Mouse (Mus musculus): ENCODE results near the gene Ulbp1. TPM values are rescaled to one million over a fixed set of nuclear protein-coding genes. Genes with fewer than 3 reads are reported as not detected.
"Not testable (repeated sequence)": the region's sequence is repeated elsewhere in the genome, so short reads cannot be mapped to it uniquely, and the experiment has no call there.

Gene Ulbp1
- total RNA-seq (2021), result 10 to 100 TPM; 23.1 to 24.1 TPM

DNA sequence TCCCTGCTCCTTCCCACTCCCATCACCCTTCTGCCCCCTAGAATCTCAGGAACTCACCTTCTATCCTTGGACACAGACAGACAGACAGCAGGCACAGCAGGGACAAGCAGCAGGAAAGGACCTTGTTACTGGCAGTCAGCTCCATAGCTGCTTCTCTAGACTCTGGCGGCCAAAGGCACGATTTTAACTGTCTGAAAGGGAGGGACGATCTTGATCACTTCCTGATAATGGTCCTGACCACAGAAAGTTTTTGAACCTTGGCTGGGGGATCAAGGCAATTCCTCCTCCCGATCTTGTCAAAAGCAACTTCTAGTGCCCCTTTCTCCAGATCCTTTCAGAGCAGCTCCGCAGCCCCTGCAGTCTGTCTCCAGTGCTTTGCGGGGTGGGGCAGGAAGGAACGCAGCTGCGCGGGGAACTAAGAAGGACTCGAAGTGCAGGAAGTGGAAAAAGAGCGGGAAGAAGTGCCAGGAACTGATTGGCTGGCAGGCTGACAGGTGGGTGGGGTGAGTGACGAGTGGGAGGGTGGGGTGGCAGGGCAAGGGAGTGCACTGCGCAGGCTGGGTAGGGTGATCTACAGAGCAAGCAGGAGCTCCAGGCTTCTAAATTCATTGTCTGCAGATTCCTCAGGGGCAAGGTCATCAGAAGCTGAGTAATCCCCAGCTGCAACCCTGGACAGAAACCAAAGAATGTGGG is at the start of gene Ulbp1:
Ulbp1 (minus strand) TSS at position 442 of the 693 bp plus-strand sequence.
- intact Hi-C loops (cut with DNase I), result no loop called here
- DNase-seq, result peak; percentile 87 to 90

DNA sequence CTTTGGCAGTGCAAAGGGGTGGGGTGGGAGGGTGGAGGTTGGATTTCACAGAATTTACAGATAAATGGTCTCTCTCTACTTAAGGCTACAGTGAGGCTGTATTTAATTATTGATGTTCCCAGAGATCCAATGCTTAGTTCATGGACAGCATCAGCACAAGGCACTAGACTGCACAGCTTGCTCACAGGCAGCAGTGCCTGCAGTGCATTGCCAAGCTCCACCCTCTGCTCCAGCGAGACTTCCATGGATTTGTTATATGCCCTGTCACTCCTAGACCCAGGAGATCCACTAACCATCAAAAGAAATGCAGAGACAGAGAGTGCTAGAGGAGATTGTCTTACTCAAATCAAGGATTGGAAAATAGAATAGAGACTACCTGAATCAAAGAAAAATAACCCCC is 24.7 kb upstream of the Ulbp1 start:
- DNase-seq; intact Hi-C loops (cut with DNase I): not testable (repeated sequence)

DNA sequence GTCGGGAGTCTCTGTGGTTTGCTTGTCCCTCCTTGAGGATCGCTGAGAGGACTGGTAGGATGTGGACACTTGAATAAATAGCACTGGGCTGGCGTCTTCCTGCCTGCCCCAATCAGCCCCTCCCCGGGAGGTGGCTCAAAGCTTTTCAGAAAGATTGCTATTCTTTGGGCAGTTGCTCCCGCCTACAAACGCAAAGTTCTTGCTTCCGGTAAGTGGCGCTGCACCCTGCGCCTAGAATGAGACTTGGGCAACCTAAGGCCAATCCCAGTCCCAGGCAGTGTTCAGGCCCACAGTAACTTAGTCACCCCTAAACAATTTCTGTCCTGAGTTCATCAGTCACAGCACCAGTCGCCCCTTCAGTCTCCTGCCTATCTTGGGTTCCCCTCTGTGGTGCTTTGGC is 18.9 kb upstream of the Ulbp1 start:
- intact Hi-C loops (cut with DNase I), result not testable (repeated sequence)
- DNase-seq, result peak in 1 of 2 experiments; percentile 15

DNA sequence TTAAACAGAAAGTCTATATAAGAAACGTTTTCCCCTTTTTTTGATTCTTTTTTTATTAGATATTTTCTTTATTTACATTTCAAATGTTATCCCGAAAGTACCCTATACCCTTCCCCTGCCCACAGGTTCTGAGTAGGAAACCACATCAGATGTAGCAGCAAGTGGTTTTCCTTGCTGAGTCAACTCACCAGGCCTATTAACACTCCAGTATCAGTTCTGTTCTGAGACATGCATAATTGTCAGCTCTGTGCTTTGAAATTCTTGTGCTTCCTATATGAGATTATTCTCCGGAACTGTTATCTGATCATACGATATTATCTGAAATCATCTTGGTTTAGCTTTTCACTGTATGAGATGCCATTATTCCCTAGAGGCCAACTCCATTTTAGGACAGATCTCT is 10.2 kb upstream of the Ulbp1 start:
- no peak for DNase-seq
- intact Hi-C loops (cut with DNase I), result no loop called here

DNA sequence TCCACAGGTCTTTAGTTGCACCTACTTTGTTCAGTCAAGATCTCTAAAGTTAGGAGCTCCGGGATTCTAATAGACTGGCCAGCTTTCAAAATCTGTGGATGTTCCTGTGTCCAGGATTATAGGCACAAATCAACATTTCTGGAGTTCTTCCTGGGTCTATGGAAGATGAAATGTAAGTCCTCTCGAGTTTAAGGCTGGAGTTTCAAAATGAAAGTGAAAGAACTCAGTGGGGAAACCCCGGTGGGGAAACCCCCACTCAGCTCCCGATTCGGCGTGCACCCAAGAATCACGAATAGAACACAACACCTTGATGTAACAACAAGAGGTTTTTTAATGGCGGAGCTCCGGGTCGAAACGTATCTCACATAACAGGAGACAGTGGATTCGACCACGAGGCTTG is 787 bp upstream of the Ulbp1 start:
- intact Hi-C loops (cut with DNase I), result not testable (repeated sequence)

DNA sequence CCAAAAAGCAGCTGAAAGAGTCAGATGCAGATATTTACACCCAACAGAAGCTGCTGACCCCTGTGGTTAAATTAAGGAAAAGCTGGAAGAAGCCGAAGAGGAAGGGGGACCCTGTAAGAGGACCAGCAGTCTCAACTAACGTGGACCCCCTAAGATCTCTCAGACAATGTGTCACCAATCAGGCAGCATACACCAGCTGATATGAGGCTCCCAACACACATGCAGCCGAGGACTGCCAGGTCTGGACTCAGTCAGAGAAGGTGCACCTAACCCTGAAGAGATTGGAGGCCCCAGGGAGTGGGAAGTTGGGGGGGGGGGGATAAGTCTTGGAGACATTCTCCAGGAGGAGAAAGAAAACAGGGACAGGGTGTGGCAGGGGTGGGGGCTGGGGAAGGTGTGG is 1.8 kb downstream of the Ulbp1 start:
- no peak for DNase-seq
- intact Hi-C loops (cut with DNase I), result no loop called here

More for the DNA sequence above, 787 bp upstream of the Ulbp1 start:
- DNase-seq, result not testable (repeated sequence)

DNA sequence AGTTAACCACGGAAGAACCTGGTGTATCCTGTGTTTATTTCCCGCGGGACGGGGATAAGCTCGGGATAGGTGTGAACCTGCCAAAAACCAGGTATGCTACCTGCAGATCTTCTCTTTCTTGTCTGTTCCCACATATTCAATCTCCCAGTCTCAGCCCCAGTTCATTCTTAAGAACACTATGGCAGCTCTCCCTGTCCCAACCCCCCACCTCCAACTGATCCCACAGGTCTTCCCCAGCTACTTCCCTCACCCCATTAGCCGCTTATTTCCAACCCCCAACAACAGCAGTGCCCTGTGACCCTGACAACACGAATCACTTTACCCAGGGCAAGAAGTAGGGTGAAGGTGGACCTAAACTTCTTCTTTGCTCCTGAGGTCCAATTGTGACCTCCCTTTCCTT is 3.0 kb downstream of the Ulbp1 start:
- DNase-seq, result no peak
- intact Hi-C loops (cut with DNase I), result loop anchor here (1.0 kb wide), 1 partner anchor 130 kb away; no protein-coding TSS in a partner anchor

DNA sequence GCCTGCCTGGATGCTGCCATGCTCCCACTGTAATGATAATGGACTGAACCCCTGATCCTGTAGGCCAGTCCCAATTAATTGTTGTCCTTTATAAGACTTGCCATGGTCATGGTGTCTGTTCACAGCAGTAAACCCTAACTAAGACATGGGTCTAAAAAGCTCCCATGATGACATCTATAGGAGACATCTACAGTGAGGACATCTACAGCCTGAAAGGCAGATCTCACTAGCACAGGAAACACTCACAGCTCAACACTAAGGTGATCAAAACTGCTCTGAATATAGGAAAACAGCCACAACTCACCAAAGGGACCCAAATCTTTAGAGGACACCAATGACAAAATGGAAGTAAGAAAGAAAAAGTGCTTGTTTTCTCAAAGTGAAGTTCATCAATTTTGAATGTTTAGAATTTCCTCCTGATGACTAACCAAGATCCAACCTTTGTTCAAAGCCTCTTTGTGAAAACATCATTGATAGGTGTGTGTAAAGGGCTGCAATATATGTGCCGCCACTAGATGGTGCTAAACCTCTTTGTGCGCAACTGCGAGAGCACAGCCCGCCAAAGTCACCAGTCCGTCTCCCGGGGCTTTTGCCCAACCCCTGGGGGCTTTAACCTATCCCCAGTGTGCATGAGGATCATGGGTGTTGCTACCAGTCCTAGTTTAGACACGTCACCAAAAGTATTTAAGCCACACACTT is 3.6 kb downstream of the Ulbp1 start:
- intact Hi-C loops (cut with DNase I), result loop anchor here (1.0 kb wide), 1 partner anchor 130 kb away; no protein-coding TSS in a partner anchor
- peak; percentile 68 to 78 for DNase-seq

DNA sequence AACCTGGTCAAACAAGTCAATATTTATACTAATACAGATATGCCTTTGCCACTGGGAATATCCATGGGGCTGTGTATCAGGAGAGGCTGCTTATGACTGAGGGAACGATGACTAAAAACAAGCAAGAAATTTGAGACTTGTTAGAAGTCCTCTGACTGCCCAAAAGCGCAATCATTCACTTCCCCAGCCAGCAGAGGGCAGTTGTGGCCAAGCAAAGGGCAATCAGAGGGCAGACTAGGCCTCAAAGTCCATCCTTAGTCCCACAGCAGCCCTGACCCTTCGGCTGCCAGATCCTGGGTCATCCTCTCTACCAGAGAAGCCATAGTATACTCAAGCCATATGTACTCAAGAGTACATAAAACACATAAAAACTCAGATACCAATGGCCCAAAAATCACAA is 11.4 kb downstream of the Ulbp1 start:
- intact Hi-C loops (cut with DNase I), result no loop called here
- peak in 1 of 2 experiments; percentile 11 for DNase-seq

DNA sequence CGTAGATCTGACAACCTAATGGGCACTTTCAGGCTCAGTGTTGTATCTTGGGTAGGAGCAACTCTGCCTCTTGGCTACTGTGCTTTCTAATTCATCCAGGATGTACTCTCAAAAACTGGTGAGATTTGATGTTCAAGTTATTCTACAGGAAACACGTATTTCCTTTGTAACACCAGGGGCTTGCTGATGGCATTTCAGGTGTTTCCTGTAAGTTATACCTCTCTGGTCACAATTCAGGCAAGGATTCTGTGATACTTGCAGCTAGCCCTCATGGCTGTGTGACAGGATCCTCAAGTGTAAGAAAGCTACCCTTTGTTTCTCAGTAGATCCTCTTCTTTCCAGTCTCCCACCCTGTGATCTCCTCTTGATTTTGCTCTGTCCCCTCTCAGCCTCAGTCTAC is 34.5 kb downstream of the Ulbp1 start:
- intact Hi-C loops (cut with DNase I), result no loop called here
- no peak for DNase-seq

DNA sequence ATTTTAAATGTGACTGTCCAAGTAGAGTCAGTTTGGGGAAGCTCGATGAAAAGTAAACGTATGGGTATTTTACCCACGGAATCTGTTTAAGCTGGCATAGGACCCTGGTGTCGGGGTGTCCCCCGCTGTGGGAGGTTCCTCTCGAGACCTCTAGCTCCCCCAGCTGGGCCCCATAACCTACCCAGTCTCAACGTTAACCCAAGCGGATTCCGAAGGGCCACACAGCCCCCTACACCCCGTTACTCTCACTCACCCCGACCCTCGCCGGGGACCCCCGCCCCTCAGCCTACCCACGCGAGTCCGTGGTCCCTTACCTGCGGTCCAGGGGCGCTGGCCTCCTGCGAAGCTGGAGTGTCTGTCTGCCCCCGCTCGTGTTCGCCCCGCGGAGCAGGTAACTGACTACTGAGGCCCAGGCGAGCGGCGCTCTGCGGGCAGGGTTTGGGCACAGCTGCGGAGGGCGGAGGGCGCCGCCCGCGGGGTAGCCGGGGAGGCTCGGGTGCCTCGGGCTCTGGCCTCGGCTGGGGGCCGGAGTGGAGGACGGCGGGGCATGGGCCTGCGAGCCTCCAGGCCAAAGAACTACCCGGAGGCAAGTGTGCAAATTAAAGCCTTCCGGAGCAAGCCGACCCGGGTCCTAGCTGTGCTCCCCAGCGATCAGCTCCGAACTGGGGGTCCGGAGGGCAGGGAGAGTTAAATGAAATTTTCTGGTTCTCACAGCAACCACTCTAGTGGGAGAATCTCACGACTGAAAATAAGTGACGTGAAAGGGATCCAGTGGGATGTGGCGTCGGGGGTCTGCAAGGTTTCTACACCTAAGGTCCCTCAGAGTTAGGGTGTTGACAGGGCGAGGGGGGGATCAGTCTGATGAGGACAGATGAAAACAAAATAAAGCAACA is 80.0 kb downstream of the Ulbp1 start:
- peak; percentile 4 to 5 for DNase-seq
- intact Hi-C loops (cut with DNase I), result no loop called here

DNA sequence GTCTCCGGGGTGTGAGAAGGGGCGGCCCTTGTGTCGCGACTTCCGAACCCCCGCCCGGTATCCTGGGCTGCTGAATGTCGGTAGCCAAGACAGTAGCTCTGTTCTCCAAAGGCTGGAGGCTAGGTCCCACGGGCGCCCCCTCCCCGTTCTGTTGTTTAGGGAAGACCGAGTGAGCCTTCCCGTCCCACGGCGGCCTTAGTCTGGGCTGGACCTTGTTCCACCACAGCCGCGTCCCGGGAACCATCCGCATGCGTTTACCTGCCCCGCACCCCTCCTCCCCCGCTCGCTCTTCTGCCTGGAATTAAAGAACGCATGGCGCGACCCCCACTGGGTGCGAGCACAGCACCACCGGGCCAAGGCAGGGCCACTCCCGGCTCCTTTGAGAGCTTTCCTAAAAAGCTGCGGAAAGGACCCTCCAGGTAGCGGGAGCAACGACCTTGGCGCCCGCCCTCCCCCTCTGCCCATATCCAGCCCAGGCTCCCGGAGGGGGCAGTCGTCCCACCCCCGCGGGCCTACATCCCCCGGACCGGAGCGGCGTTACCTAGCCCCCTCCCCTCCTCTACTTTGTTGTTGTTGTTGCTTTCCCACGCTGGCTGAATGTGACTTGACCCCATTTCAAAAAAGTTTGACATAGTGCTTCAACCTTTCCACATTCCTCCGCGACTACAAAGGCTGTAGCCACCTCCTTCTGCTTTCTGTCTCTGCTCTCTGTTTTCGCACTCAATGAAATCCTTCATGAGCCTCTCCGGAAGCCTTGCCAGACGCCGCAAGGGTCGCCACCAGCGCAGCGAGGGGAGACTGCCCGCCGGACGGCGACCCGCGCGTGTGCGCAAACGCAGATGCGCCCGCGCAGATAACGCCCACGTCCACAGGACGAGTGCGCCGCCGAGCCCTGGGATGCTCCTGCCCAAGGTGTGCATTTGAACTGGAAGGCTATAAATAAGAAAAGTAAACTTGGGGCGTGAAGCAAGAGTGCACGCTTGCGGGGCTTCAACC is 81.2 kb downstream of the Ulbp1 start:
- DNase-seq, result peak; percentile 10 to 34
- intact Hi-C loops (cut with DNase I), result no loop called here

DNA sequence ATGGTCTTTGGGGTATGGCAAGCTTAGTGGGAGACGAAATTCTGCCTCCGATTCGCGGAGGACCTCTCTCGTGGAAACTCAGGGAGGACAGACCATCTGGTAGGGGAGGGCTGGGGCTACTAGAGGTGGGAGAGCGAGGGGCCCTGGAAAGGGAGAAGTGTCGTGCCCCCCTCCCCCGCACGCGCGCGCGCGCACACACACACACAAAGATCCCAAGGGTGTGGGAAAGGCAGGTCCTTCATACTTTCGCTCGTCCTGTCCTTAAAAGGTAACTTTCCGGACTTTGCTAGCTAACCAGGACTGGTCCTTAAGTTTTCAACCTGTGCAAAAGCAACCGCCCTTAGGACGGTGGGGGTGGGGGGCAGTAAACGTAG is 81.9 kb downstream of the Ulbp1 start:
- intact Hi-C loops (cut with DNase I), result no loop called here
- DNase-seq, result no peak

DNA sequence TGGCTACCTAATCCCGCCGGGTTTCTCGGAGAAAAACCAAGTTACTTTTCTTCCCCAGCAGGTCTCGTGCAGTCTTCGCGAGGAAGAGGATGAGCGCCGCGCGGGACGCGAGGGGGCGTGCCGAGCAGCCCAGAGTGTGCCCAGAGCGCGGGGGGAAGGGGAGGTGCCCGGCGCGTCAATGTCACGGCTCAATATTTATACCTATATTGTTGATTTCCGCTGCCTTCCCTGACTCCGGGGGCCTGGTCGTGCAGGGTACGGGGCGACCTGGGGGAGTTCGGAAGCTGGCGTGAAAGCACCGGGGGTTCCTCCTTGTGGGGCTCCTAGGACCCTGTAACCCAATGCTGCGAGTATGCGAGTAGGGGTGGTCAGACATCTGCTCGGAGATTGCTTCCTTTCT is 82.3 kb downstream of the Ulbp1 start:
- intact Hi-C loops (cut with DNase I), result no loop called here
- peak; percentile 21 to 34 for DNase-seq

Other genes starting within 250 kb of the Ulbp1 start
- gene Lrp11, start 116.2 kb upstream of the Ulbp1 start, total RNA-seq (2021), result 1 to 10 TPM; 2.2 to 2.4 TPM
- gene Nup43, start 193.9 kb upstream of the Ulbp1 start, total RNA-seq (2021), result 10 to 100 TPM in 1 of 2 experiments, 1 to 10 TPM in 1; 5.9 to 10.7 TPM
- gene Pcmt1, start 207.5 kb upstream of the Ulbp1 start, total RNA-seq (2021), result 100 to 1,000 TPM; 105 to 107 TPM
- 10 to 100 TPM; 20.2 to 22.3 TPM for gene Lats1, start 207.6 kb upstream of the Ulbp1 start, total RNA-seq (2021)